In the genomic region with DNA sequence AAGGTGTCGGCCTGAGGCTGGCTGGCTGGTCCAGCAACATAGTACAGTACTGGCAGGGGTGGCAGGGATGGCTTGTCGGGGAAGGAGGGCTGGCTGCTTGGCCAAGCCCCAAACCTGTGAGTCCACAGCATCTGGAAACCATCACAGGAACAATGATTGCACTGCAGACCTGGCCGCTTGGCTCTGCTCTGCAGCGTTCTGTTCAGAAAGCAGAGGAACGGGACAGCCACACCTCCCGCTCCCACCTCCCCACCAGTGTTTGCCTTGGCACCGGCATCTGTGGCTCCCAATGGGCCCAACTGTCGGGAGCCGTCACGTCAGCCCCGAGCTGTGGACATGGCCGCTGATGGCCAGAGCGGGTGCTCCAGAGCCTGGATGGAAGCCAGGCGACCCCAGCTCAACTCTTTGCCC, we compare ENCODE assay signal across 7 mouse cellular contexts. TPM values are rescaled to one million over a fixed set of nuclear protein-coding genes. Genes with fewer than 3 reads are reported as not detected.
A peak's percentile ranks its signal among the peaks of the same experiment; 100 is the strongest.
DNase-seq lines count a peak whose midpoint lies in the region; ATAC-seq and TF ChIP-seq lines count a peak whose summit lies in the region.

No protein-coding gene starts in this region.

- peak overlapping the region; percentile 34; the same call in 1 of the 2 replicates for H3K27ac ChIP-seq in midbrain, embryonic 10.5 days (replicated peaks)
- no peak overlapping the region for H3K27ac ChIP-seq in midbrain, embryonic 16.5 days (ENCODE audit: low read length)
- no peak overlapping the region; the same call in 1 of the 2 replicates for H3K27ac ChIP-seq in liver, postnatal 0 days (ENCODE audit: low read depth)
- H3K27ac ChIP-seq in forebrain, embryonic 13.5 days: no peak overlapping the region

- H3K9ac ChIP-seq in midbrain, embryonic 16.5 days (ENCODE audit: low read depth, low read length): no peak overlapping the region
- no peak overlapping the region for H3K9ac ChIP-seq in liver, postnatal 0 days (replicated peaks)
- no peak overlapping the region for H3K9ac ChIP-seq in forebrain, embryonic 13.5 days

- H3K27me3 ChIP-seq in midbrain, embryonic 10.5 days (ENCODE audit: low read depth, poor library complexity, severe bottlenecking): no peaks in the 10 kb centered on the region
- no peaks in the 10 kb centered on the region for H3K27me3 ChIP-seq in midbrain, embryonic 16.5 days (ENCODE audit: control insufficient read depth, insufficient read depth, low read depth, low read length)
- H3K27me3 ChIP-seq in liver, postnatal 0 days (ENCODE audit: insufficient read depth, low read length): no peaks in the 10 kb centered on the region
- no peaks in the 10 kb centered on the region for H3K27me3 ChIP-seq in forebrain, embryonic 13.5 days

- intact Hi-C loops in heart, postnatal 25 days (cut with DNase I): no loop called here

- TF ChIP-seq CTCF in liver, postnatal 0 days (IDR thresholded peaks at IDR 0.05; ENCODE audit: low read depth): no peak

- H3K4me1 ChIP-seq in midbrain, embryonic 10.5 days: peaks cover 23% of the 10 kb centered on the region
- H3K4me1 ChIP-seq in midbrain, embryonic 16.5 days (ENCODE audit: control insufficient read depth, insufficient read depth, low read length): peaks cover 11% of the 10 kb centered on the region
- peaks cover 37% of the 10 kb centered on the region for H3K4me1 ChIP-seq in liver, postnatal 0 days (ENCODE audit: insufficient read depth)
- peaks cover 30% of the 10 kb centered on the region for H3K4me1 ChIP-seq in forebrain, embryonic 13.5 days

- no peak overlapping the region for H3K4me2 ChIP-seq in midbrain, embryonic 16.5 days (ENCODE audit: low read length)
- H3K4me2 ChIP-seq in liver, postnatal 0 days (ENCODE audit: low read depth, low read length): no peak overlapping the region
- H3K4me2 ChIP-seq in forebrain, embryonic 13.5 days: no peak overlapping the region

- DNase-seq in midbrain, embryonic 10.5 days (ENCODE audit: low spot score): no peak
- peak; percentile 88 for DNase-seq in fibroblast of lung, adult 2 months (ENCODE audit: low read depth)
- peak; percentile 69 for DNase-seq in heart, postnatal 25 days (ENCODE audit: low spot score)
- DNase-seq in liver, postnatal 0 days: peak; percentile 79
- DNase-seq in spleen, postnatal 36 days (ENCODE audit: low spot score in 2 of 2): no peak

- no peak overlapping the region for H3K4me3 ChIP-seq in midbrain, embryonic 10.5 days
- H3K4me3 ChIP-seq in midbrain, embryonic 16.5 days (ENCODE audit: low read depth, low read length): no peak overlapping the region
- H3K4me3 ChIP-seq in liver, postnatal 0 days (ENCODE audit: low read depth, low read length): no peak overlapping the region
- no peak overlapping the region for H3K4me3 ChIP-seq in forebrain, embryonic 13.5 days

- 75% methylated on average over 14 of the region's 14 CpGs for WGBS in midbrain, embryonic 10.5 days
- WGBS in midbrain, embryonic 16.5 days: 71% methylated on average over 14 of the region's 14 CpGs
- WGBS in liver, postnatal 0 days (ENCODE audit: insufficient replicate concordance): 53% methylated on average over 14 of the region's 14 CpGs
- WGBS in forebrain, embryonic 13.5 days: 74% methylated on average over 14 of the region's 14 CpGs

- no peaks in the 10 kb centered on the region for H3K9me3 ChIP-seq in midbrain, embryonic 10.5 days (replicated peaks)
- no peaks in the 10 kb centered on the region for H3K9me3 ChIP-seq in midbrain, embryonic 16.5 days (replicated peaks; ENCODE audit: control insufficient read depth, low read length, poor library complexity, severe bottlenecking)
- no peaks in the 10 kb centered on the region for H3K9me3 ChIP-seq in liver, postnatal 0 days (ENCODE audit: low read length)
- H3K9me3 ChIP-seq in forebrain, embryonic 13.5 days (replicated peaks): no peaks in the 10 kb centered on the region

- no peak for ATAC-seq in midbrain, embryonic 16.5 days
- ATAC-seq in liver, postnatal 0 days: peak; percentile 83
- no peak for ATAC-seq in forebrain, embryonic 13.5 days

- no peaks in the 10 kb centered on the region for H3K36me3 ChIP-seq in midbrain, embryonic 10.5 days
- no peaks in the 10 kb centered on the region for H3K36me3 ChIP-seq in midbrain, embryonic 16.5 days (ENCODE audit: control insufficient read depth, insufficient read depth, low read length)
- peaks cover 3% of the 10 kb centered on the region; the same call in 1 of the 2 replicates for H3K36me3 ChIP-seq in liver, postnatal 0 days (replicated peaks; ENCODE audit: insufficient read depth, low read length)
- H3K36me3 ChIP-seq in forebrain, embryonic 13.5 days (ENCODE audit: poor library complexity, severe bottlenecking): no peaks in the 10 kb centered on the region

- TF ChIP-seq EP300 in liver, postnatal 0 days (IDR thresholded peaks at IDR 0.05; ENCODE audit: low read depth): no peak

RNA-seq across cellular contexts. Expression of gene Zcchc24, which starts 30.2 kb away (rescaled TPM):
- polyA plus RNA-seq in midbrain, embryonic 10.5 days (2016; fragmentation: Nextera tagmentation; extraction: Ambion mirVana): 6.4 and 9.9 TPM in 2 replicates
- 11.0 and 12.2 TPM in 2 replicates for polyA plus RNA-seq in midbrain, embryonic 16.5 days (2015; fragmentation: Nextera tagmentation; extraction: Ambion mirVana)
- 10 to 100 TPM; 33.3 to 35.7 TPM for total RNA-seq in heart, postnatal 25 days (2021)
- 13.7 and 13.8 TPM in 2 replicates for polyA plus RNA-seq in liver, postnatal 0 days (2015; fragmentation: Nextera tagmentation; extraction: Ambion mirVana)
- polyA plus RNA-seq in forebrain, embryonic 13.5 days (2015; fragmentation: Nextera tagmentation; extraction: Ambion mirVana): 5.8 and 6.6 TPM in 2 replicates

RNA-seq across cellular contexts. Expression of gene Ppif, which starts 44.6 kb away (rescaled TPM):
- 54.7 and 56.1 TPM in 2 replicates for polyA plus RNA-seq in midbrain, embryonic 10.5 days (2016; fragmentation: Nextera tagmentation; extraction: Ambion mirVana)
- 29.6 and 40.3 TPM in 2 replicates for polyA plus RNA-seq in midbrain, embryonic 16.5 days (2015; fragmentation: Nextera tagmentation; extraction: Ambion mirVana)
- 100 to 1,000 TPM; 277 to 296 TPM for total RNA-seq in heart, postnatal 25 days (2021)
- polyA plus RNA-seq in liver, postnatal 0 days (2015; fragmentation: Nextera tagmentation; extraction: Ambion mirVana): 36.0 and 38.4 TPM in 2 replicates
- 22.8 and 29.5 TPM in 2 replicates for polyA plus RNA-seq in forebrain, embryonic 13.5 days (2015; fragmentation: Nextera tagmentation; extraction: Ambion mirVana)

Comparison
In these comparisons a context has a peak if more than half of its experiments do, and no peak if none do; other contexts are left out.
1. DNase-seq: peak in fibroblast of lung, adult 2 months (single experiment), heart, postnatal 25 days (single experiment) and liver, postnatal 0 days (single experiment); none in midbrain, embryonic 10.5 days (single experiment) and spleen, postnatal 36 days (0 of 2).